ENCODE assay signal across 1 mouse cellular context in genomic region chr7:24953966-24954365, GRCm38 (mm10).
TF ChIP-seq lines count a peak whose summit lies in the region.

No protein-coding gene starts in this region.

TF ChIP-seq in MEL, 35 proteins besides CTCF, POLR2A, EP300 and RAD21:
- no peak for TF ChIP-seq USF1 (IDR thresholded peaks at IDR 0.05; ENCODE audit: low read depth, low read length)
- no peak for TF ChIP-seq ZKSCAN1 (IDR thresholded peaks at IDR 0.05; ENCODE audit: low read depth, low read length)
